Mouse (Mus musculus) megakaryocyte, embryonic 14.5 days (primary cell): ENCODE data around the gene Sult1c1. TPM values are rescaled to one million over a fixed set of nuclear protein-coding genes. Genes with fewer than 3 reads are reported as not detected.
"Not testable (repeated sequence)": the region's sequence is repeated elsewhere in the genome, so short reads cannot be mapped to it uniquely, and the experiment has no call there.

ENCODE experiments used
- H3K27me3 ChIP-seq: replicated peaks from 2 replicates; pipeline ENCODE3; 2012; ENCODE audit warnings: inconsistent platforms
- H3K36me3 ChIP-seq: replicated peaks from 2 replicates; pipeline ENCODE3; 2012; ENCODE audit warnings: low read length, inconsistent platforms, mixed read lengths
- H3K4me1 ChIP-seq: 2 replicates; pipeline ENCODE4 v1.6.1; 2012; ENCODE audit warnings: inconsistent platforms
- H3K4me3 ChIP-seq: replicated peaks from 2 replicates; pipeline ENCODE3; 2012; ENCODE audit warnings: moderate library complexity, mild to moderate bottlenecking, inconsistent platforms
- H3K9me3 ChIP-seq: 2 replicates; pipeline ENCODE4 v1.6.1; 2012; ENCODE audit warnings: inconsistent platforms
- FLI1 ChIP-seq: IDR thresholded peaks from 2 replicates; pipeline ENCODE4 v1.6.1; 2012; ENCODE audit warnings: low read length, inconsistent platforms, mixed read lengths
- GATA1 ChIP-seq: IDR thresholded peaks from 3 replicates; pipeline ENCODE4 v1.6.1; 2012; ENCODE audit warnings: mixed read lengths, low read length, inconsistent platforms, borderline replicate concordance
- polyA plus RNA-seq: library from polyadenylated mRNA; stranded (reverse); fragments of >175 nt; gene quantifications from 2 replicates; pipeline ENCODE4 v1.2.3, GENCODE M21; 2012; ENCODE audit warnings: low replicate concordance; ENCODE audit not compliant: insufficient read depth

The Sult1c1 gene
- polyA plus RNA-seq = not detected in 2 replicates

GRCm38 (mm10) chr17:53990574-53990973 is at the start of gene Sult1c1:
Sult1c1 (minus strand) TSS chr17:53990674.
- H3K36me3 ChIP-seq = no peaks in the 10 kb centered on the region
- TF ChIP-seq FLI1 = no peak
- TF ChIP-seq GATA1 = no peak
- no peaks in the 10 kb centered on the region for H3K4me1 ChIP-seq
- H3K27me3 ChIP-seq = no peaks in the 10 kb centered on the region
- peaks cover 12% of the 10 kb centered on the region for H3K9me3 ChIP-seq
- no peak within 1 kb of the TSS for H3K4me3 ChIP-seq

- Histone ChIP-seq H3K36me3 (no peaks in the 10 kb centered on the region), H3K27me3 (no peaks in the 10 kb centered on the region), H3K4me1 (no peaks in the 10 kb centered on the region), H3K9me3 (no peaks in the 10 kb centered on the region), H3K4me3 (no peak overlapping the region)
- TF ChIP-seq FLI1 = no peak
- TF ChIP-seq GATA1 = no peak
Observed at GRCm38 (mm10) chr17:54014204-54014603, 23.7 kb upstream of the Sult1c1 start.

- H3K27me3 ChIP-seq = no peaks in the 10 kb centered on the region
- no peaks in the 10 kb centered on the region for H3K4me1 ChIP-seq
- H3K9me3 ChIP-seq = no peaks in the 10 kb centered on the region
- H3K4me3 ChIP-seq = no peak overlapping the region
- TF ChIP-seq FLI1 (no peak), GATA1 (no peak)
- H3K36me3 ChIP-seq = no peaks in the 10 kb centered on the region
Observed at GRCm38 (mm10) chr17:54011196-54011595, 20.7 kb upstream of the Sult1c1 start.

- H3K4me3 ChIP-seq, H3K4me1 ChIP-seq, H3K36me3 ChIP-seq, H3K9me3 ChIP-seq, H3K27me3 ChIP-seq: not testable (repeated sequence)
Observed at GRCm38 (mm10) chr17:54010536-54010935, 20.1 kb upstream of the Sult1c1 start.

- H3K4me3 ChIP-seq = no peak overlapping the region
- H3K36me3 ChIP-seq = no peaks in the 10 kb centered on the region
- TF ChIP-seq GATA1 = no peak
- TF ChIP-seq FLI1 = no peak
- no peaks in the 10 kb centered on the region for H3K4me1 ChIP-seq
- H3K9me3 ChIP-seq = peaks cover 21% of the 10 kb centered on the region
- H3K27me3 ChIP-seq = no peaks in the 10 kb centered on the region
Observed at GRCm38 (mm10) chr17:54003522-54003921, 13.0 kb upstream of the Sult1c1 start.

GRCm38 (mm10) chr17:53973606-53974005 is 16.9 kb downstream of the Sult1c1 start:
- no peak overlapping the region for H3K4me3 ChIP-seq
- no peaks in the 10 kb centered on the region for H3K27me3 ChIP-seq
- TF ChIP-seq GATA1 (no peak), FLI1 (no peak)
- H3K4me1 ChIP-seq = no peaks in the 10 kb centered on the region
- H3K36me3 ChIP-seq = no peaks in the 10 kb centered on the region
- H3K9me3 ChIP-seq = peaks cover 4% of the 10 kb centered on the region; the same call in 1 of the 2 replicates

- Histone ChIP-seq H3K36me3 (no peaks in the 10 kb centered on the region), H3K9me3 (peaks cover 21% of the 10 kb centered on the region), H3K27me3 (no peaks in the 10 kb centered on the region), H3K4me3 (peak overlapping the region; percentile 35), H3K4me1 (no peaks in the 10 kb centered on the region)
- no peak for TF ChIP-seq FLI1
Observed at GRCm38 (mm10) chr17:53941569-53942162, 48.8 kb downstream of the Sult1c1 start.

GRCm38 (mm10) chr17:53940726-53941125 is 49.7 kb downstream of the Sult1c1 start:
- no peaks in the 10 kb centered on the region for H3K4me1 ChIP-seq
- no peaks in the 10 kb centered on the region for H3K36me3 ChIP-seq
- H3K4me3 ChIP-seq = peak overlapping the region; percentile 23
- no peaks in the 10 kb centered on the region for H3K27me3 ChIP-seq
- peaks cover 21% of the 10 kb centered on the region for H3K9me3 ChIP-seq
- TF ChIP-seq FLI1 (no peak), GATA1 (no peak)

Other genes with a start within 250 kb of the Sult1c1 start
- not detected in 2 replicates for gene Sult1c2, start 144.3 kb downstream of the Sult1c1 start, polyA plus RNA-seq